Mouse (Mus musculus): ENCODE measurements around the gene Mark1. TPM values are rescaled to one million over a fixed set of nuclear protein-coding genes. Genes with fewer than 3 reads are reported as not detected.

The Mark1 gene
- polyA plus RNA-seq, 1 experiment from 2014 or later: 12.1 TPM

DNA sequence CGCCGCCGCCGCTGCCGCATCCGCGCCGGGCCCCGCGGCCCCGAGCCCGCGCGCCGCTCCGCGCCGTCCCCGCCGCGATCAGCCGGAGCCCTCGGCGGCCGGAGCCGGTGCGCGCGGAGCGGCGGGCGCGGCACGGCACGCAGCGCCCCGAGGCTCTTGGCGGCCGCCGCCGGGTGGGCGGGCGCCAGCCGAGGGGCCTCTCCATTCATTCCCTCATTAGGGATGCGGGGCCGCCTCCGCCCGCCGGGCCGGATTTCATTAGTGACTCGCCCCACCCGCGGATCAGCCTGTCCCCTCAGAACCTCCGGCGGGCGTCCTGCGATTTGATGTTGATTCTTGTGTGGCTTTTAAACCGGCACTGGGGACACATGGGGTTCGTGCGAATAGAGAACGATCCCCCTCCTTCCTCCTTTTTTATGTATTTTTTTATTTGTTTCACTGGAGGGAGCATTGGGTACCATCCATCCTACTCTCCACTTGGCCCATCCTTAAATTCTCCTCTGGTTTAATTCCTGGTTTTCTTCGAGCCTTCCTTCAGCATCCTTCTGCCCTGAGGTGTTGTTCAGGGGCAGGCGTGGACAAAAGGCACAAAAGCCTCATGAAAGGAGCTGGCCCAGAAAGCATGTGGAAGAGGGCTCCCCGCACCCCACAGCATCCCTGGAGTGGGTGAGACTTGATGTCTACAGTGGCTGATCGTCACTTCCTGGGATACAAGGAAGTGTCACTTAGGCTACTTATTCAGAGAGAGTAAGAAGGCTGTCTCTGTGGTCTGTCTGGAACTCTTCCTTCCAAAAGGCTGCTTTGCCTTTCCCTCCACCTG is 620 bp upstream of the Mark1 start:
- 1% methylated on average over 31 of the region's 65 CpGs for WGBS
- H3K4me2 ChIP-seq (ENCODE audit: low read length): peak overlapping the region; percentile 74
- ATAC-seq: peak; percentile 86

DNA sequence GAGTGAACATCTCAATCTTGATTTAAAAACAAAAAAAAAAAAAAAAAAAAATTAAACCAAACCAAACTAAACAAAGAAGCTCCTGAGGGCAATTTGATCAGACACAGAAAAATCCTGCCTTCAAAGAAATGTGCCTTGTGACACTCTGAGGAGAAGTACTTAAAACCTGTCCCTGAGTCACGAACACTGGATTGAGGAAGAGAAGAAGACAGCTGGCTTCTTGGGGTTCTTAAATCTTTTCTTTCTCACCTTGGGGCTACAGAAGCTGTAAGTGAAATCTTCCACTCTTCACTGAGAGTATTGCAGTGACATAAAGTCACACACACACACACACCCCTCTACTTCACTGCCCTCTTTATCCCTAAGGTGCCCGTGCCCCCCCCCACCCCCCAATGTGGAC is 739 bp downstream of the Mark1 start:
- H3K27me3 ChIP-seq (replicated peaks; ENCODE audit: control insufficient read depth, insufficient read depth, low read length): no peaks in the 10 kb centered on the region
- WGBS: 0% methylated on average over 2 of the region's 2 CpGs
- H3K27ac ChIP-seq (ENCODE audit: low read depth, low read length): peak overlapping the region; percentile 93; the same call in 1 of the 2 replicates
- DNase-seq (ENCODE audit: low spot score): peak; percentile 25
- peak overlapping the region; percentile 97 for H3K9ac ChIP-seq (ENCODE audit: low read length)
- H3K4me3 ChIP-seq (ENCODE audit: low read depth, low read length): peak overlapping the region; percentile 91
- peaks cover 15% of the 10 kb centered on the region for H3K4me1 ChIP-seq (ENCODE audit: control insufficient read depth, insufficient read depth, low read length)
- peak; percentile 8; the same call in 1 of the 2 replicates for ATAC-seq
- peak overlapping the region; percentile 74 for H3K4me2 ChIP-seq (ENCODE audit: low read length)
- no peaks in the 10 kb centered on the region for H3K36me3 ChIP-seq (ENCODE audit: control insufficient read depth, insufficient read depth, low read length)
- no peaks in the 10 kb centered on the region for H3K9me3 ChIP-seq (replicated peaks; ENCODE audit: control insufficient read depth, low read length)

More for the DNA sequence above, 620 bp upstream of the Mark1 start:
- Histone ChIP-seq H3K27ac (ENCODE audit: low read depth, low read length) (peak overlapping the region; percentile 93), H3K27me3 (replicated peaks; ENCODE audit: control insufficient read depth, insufficient read depth, low read length) (no peaks in the 10 kb centered on the region), H3K9me3 (replicated peaks; ENCODE audit: control insufficient read depth, low read length) (no peaks in the 10 kb centered on the region), H3K36me3 (ENCODE audit: control insufficient read depth, insufficient read depth, low read length) (no peaks in the 10 kb centered on the region), H3K4me1 (ENCODE audit: control insufficient read depth, insufficient read depth, low read length) (peaks cover 15% of the 10 kb centered on the region), H3K9ac (ENCODE audit: low read length) (peak overlapping the region; percentile 97), H3K4me3 (ENCODE audit: low read depth, low read length) (peak overlapping the region; percentile 91)
- peak; percentile 86 for DNase-seq (ENCODE audit: low spot score)

DNA sequence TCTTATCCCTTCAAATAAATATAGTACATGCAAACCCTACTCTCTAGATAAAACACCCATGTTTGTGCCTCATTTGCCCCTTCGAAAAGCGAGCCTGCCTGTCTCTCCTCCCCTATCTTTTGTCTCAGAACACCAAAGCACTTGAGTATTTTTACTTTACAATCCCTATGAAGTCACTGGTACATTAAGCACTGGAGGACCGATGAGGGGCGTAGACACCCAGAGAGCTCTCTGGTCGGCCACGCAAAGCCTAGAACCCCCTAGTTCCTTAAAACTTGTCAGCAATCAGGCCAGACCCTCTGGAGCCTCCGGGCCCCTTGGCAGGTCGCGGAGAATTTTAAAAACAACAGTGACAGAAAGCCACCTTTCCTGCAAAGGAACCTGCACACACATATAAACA is 1.2 kb downstream of the Mark1 start:
- Histone ChIP-seq H3K27ac (ENCODE audit: low read depth, low read length) (peak overlapping the region; percentile 21; the same call in 1 of the 2 replicates), H3K27me3 (replicated peaks; ENCODE audit: control insufficient read depth, insufficient read depth, low read length) (no peaks in the 10 kb centered on the region), H3K4me2 (ENCODE audit: low read length) (peak overlapping the region; percentile 74), H3K4me1 (ENCODE audit: control insufficient read depth, insufficient read depth, low read length) (peaks cover 15% of the 10 kb centered on the region), H3K36me3 (ENCODE audit: control insufficient read depth, insufficient read depth, low read length) (no peaks in the 10 kb centered on the region), H3K4me3 (ENCODE audit: low read depth, low read length) (peak overlapping the region; percentile 91), H3K9ac (ENCODE audit: low read length) (peak overlapping the region; percentile 97), H3K9me3 (replicated peaks; ENCODE audit: control insufficient read depth, low read length) (no peaks in the 10 kb centered on the region)
- no peak for ATAC-seq
- DNase-seq (ENCODE audit: low spot score): peak; percentile 37
- 13% methylated on average over 9 of the region's 9 CpGs for WGBS

DNA sequence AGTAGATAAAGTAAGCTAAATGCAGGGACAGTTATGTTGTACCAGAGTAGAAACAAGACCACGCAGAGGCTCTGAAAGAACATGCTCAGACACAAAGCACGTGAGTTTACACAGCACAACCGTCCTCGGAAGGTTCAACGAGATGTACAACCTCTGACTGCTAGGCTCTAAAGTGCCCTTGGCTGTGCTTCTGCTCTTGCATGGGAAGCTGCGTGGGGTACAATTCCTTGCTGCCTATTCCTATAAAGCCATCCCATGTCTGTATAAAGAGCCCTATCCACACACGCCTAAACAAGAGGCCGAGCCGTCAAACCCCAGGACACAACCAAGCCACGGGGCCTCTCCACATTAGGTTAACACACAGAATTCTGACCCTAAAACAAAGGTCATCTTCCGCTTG is 1.9 kb downstream of the Mark1 start:
- Histone ChIP-seq H3K4me2 (ENCODE audit: low read length) (peak overlapping the region; percentile 74), H3K4me1 (ENCODE audit: control insufficient read depth, insufficient read depth, low read length) (peaks cover 15% of the 10 kb centered on the region), H3K9ac (ENCODE audit: low read length) (peak overlapping the region; percentile 97), H3K9me3 (replicated peaks; ENCODE audit: control insufficient read depth, low read length) (no peaks in the 10 kb centered on the region), H3K36me3 (ENCODE audit: control insufficient read depth, insufficient read depth, low read length) (no peaks in the 10 kb centered on the region), H3K27ac (ENCODE audit: low read depth, low read length) (0 out of 2 replicates have a peak overlapping the region, but pooled peaks have one; percentile 2), H3K27me3 (replicated peaks; ENCODE audit: control insufficient read depth, insufficient read depth, low read length) (no peaks in the 10 kb centered on the region), H3K4me3 (ENCODE audit: low read depth, low read length) (peak overlapping the region; percentile 91)
- ATAC-seq (no peak), DNase-seq (ENCODE audit: low spot score) (peak; percentile 19)
- 45% methylated on average over 11 of the region's 11 CpGs for WGBS

DNA sequence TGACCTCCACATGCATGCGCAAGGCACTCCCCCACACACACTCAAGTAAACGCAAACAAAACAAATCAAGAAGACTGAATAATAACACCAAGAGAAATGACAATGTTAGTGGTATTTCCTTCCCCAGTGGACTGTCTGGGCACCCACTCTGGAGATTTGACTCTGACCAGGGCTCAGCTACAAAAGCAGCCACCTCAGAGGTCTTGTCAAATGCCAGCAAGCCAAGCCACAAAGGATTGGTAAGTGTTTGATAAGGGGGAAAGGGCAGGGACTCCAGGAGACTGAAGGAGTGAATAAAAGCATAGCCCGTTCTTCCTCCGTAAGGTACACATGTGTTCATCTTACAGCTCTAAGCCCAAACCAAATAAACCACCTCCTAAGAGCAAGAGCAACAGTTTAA is 4.0 kb downstream of the Mark1 start:
- H3K27me3 ChIP-seq (replicated peaks; ENCODE audit: control insufficient read depth, insufficient read depth, low read length): no peaks in the 10 kb centered on the region
- peaks cover 12% of the 10 kb centered on the region for H3K4me1 ChIP-seq (ENCODE audit: control insufficient read depth, insufficient read depth, low read length)
- DNase-seq (ENCODE audit: low spot score): no peak
- ATAC-seq: no peak
- H3K9me3 ChIP-seq (replicated peaks; ENCODE audit: control insufficient read depth, low read length): no peaks in the 10 kb centered on the region
- H3K36me3 ChIP-seq (ENCODE audit: control insufficient read depth, insufficient read depth, low read length): no peaks in the 10 kb centered on the region
- 81% methylated on average over 4 of the region's 4 CpGs for WGBS
- H3K4me2 ChIP-seq (ENCODE audit: low read length): no peak overlapping the region
- no peak overlapping the region for H3K4me3 ChIP-seq (ENCODE audit: low read depth, low read length)
- H3K27ac ChIP-seq (ENCODE audit: low read depth, low read length): no peak overlapping the region
- no peak overlapping the region for H3K9ac ChIP-seq (ENCODE audit: low read length)

DNA sequence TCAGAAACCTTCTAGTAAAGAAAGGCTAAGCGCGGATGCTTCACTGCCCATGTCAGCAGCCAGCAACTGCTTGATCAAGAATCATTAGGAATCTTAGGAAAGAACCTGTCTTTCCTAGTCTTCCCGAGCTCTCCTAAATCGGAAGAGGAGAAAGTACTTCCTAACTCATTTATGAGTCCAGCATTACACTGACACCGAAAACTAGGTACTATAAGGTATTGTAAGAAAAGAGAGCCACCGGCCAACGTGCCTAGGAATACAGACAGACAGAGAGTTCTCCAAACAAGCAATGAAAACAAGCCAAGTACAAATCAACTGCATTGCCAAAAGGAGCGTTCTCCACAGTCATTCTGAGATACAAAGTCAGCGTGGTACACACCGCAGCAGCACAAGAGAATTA is 8.2 kb downstream of the Mark1 start:
- Histone ChIP-seq H3K9ac (ENCODE audit: low read length) (no peak overlapping the region), H3K36me3 (ENCODE audit: control insufficient read depth, insufficient read depth, low read length) (no peaks in the 10 kb centered on the region), H3K27ac (ENCODE audit: low read depth, low read length) (no peak overlapping the region), H3K4me1 (ENCODE audit: control insufficient read depth, insufficient read depth, low read length) (peaks cover 2% of the 10 kb centered on the region), H3K27me3 (replicated peaks; ENCODE audit: control insufficient read depth, insufficient read depth, low read length) (no peaks in the 10 kb centered on the region), H3K4me3 (ENCODE audit: low read depth, low read length) (no peak overlapping the region), H3K9me3 (replicated peaks; ENCODE audit: control insufficient read depth, low read length) (no peaks in the 10 kb centered on the region), H3K4me2 (ENCODE audit: low read length) (no peak overlapping the region)
- ATAC-seq (no peak), DNase-seq (ENCODE audit: low spot score) (no peak)
- WGBS: 90% methylated on average over 10 of the region's 10 CpGs

DNA sequence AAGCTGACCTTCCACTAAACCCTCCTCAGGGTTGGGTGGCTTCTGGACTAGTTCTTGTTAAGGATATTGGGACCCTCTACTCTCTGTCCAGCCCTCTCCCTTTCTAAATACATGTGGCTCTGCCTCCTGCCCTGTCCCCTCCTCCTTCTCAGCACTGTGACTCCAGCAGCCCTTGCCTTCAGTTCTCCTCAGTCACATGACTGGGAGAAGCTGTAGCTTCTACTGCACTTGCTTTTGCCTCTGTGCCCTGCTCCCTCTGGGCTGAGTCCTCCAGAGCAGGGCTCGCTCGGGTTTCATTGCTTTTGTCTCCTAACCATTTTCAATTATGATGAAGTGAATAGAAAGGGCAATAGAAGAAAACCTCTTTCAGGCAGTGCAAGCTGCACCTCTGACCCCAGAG is 12.6 kb downstream of the Mark1 start:
- Histone ChIP-seq H3K4me2 (ENCODE audit: low read length) (no peak overlapping the region), H3K9me3 (replicated peaks; ENCODE audit: control insufficient read depth, low read length) (no peaks in the 10 kb centered on the region), H3K27ac (ENCODE audit: low read depth, low read length) (no peak overlapping the region), H3K4me3 (ENCODE audit: low read depth, low read length) (no peak overlapping the region), H3K27me3 (replicated peaks; ENCODE audit: control insufficient read depth, insufficient read depth, low read length) (no peaks in the 10 kb centered on the region), H3K36me3 (ENCODE audit: control insufficient read depth, insufficient read depth, low read length) (no peaks in the 10 kb centered on the region), H3K4me1 (ENCODE audit: control insufficient read depth, insufficient read depth, low read length) (no peaks in the 10 kb centered on the region; the same call in 1 of the 2 replicates), H3K9ac (ENCODE audit: low read length) (no peak overlapping the region)
- WGBS: 20% methylated on average over 2 of the region's 2 CpGs
- DNase-seq (ENCODE audit: low spot score) (no peak), ATAC-seq (no peak)

DNA sequence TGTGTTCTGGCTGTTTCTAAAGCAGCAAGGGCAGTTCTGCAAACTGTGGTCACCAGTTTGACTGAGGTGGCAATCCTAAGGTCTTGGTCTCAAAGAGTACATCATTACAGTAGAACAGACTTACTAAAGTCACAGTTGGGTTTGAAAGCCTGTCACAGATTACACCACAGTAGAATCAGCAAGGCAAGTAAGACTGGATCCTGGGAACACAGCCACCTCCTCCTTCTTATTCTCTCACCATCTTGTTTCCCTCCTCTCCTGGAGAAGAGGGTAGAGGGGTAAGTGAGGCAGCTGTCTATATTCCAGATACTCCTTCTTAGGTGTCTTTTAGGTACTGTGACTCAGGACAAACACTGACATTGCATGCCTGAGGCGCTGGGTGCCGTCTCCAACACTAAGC is 14.6 kb downstream of the Mark1 start:
- DNase-seq (ENCODE audit: low spot score): no peak
- Histone ChIP-seq H3K4me3 (ENCODE audit: low read depth, low read length) (no peak overlapping the region), H3K9me3 (replicated peaks; ENCODE audit: control insufficient read depth, low read length) (no peaks in the 10 kb centered on the region), H3K27me3 (replicated peaks; ENCODE audit: control insufficient read depth, insufficient read depth, low read length) (no peaks in the 10 kb centered on the region), H3K4me1 (ENCODE audit: control insufficient read depth, insufficient read depth, low read length) (no peaks in the 10 kb centered on the region; the same call in 1 of the 2 replicates), H3K27ac (ENCODE audit: low read depth, low read length) (no peak overlapping the region), H3K4me2 (ENCODE audit: low read length) (no peak overlapping the region), H3K9ac (ENCODE audit: low read length) (no peak overlapping the region), H3K36me3 (ENCODE audit: control insufficient read depth, insufficient read depth, low read length) (no peaks in the 10 kb centered on the region)
- no peak for ATAC-seq
- whole genome bisulfite sequencing: 76% methylated on average over 2 of the region's 2 CpGs

DNA sequence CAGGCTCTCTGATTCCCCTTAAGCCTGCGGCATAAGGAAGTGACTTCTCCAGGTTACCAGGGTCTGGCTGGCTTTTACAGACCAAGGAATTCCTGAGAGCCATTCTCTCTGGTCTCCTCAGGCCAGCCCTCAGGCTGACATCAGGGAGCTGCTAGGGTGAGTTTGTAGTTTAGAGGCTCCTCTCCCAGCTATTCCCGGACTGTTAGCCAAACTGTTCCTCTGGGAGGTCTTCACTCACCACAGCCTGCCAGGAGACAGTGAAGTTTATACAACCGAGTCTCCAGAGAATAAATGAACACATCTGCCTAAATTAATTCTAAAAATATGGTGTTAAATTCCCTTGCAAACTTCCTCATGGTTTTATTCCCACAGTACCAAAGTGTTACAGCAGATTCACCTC is 15.6 kb downstream of the Mark1 start:
- no peaks in the 10 kb centered on the region for H3K36me3 ChIP-seq (ENCODE audit: control insufficient read depth, insufficient read depth, low read length)
- no peak overlapping the region for H3K4me2 ChIP-seq (ENCODE audit: low read length)
- H3K9me3 ChIP-seq (replicated peaks; ENCODE audit: control insufficient read depth, low read length): no peaks in the 10 kb centered on the region
- 79% methylated on average over 3 of the region's 3 CpGs for WGBS
- no peak for ATAC-seq
- H3K4me3 ChIP-seq (ENCODE audit: low read depth, low read length): no peak overlapping the region
- H3K27me3 ChIP-seq (replicated peaks; ENCODE audit: control insufficient read depth, insufficient read depth, low read length): no peaks in the 10 kb centered on the region
- DNase-seq (ENCODE audit: low spot score): no peak
- no peak overlapping the region for H3K27ac ChIP-seq (ENCODE audit: low read depth, low read length)
- no peaks in the 10 kb centered on the region; the same call in 1 of the 2 replicates for H3K4me1 ChIP-seq (ENCODE audit: control insufficient read depth, insufficient read depth, low read length)
- no peak overlapping the region for H3K9ac ChIP-seq (ENCODE audit: low read length)
